In the genomic region with DNA sequence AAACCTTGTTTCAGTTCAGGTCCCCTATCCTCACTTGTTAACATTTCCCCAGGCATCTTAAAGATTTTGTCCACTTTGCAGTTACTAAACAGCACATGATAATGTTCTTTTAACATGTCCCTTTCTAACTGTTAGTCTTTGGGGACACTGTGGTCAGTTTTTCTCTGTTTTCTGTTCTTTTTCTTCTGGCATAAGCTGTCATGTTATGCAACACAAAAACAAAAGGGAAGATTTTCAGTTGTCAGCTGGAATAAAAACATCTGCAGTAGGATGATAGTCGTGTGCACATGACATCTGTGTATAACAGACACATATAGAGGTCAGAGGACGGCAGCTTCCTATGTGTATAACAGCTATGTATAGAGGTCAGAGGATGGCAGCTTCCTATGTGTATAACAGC, we compare ENCODE assay signal across 19 mouse cellular contexts. TPM values are rescaled to one million over a fixed set of nuclear protein-coding genes. Genes with fewer than 3 reads are reported as not detected.
"Had no signal": no experiment of that assay in that cellular context is flagged by ENCODE, and none has a peak within 500 bp of the region (broad histone marks: within the 10 kb centered on the region; RNA-seq: fewer than 3 reads in every experiment).

No protein-coding gene starts in this region.

- H3K27me3 ChIP-seq: lung, embryonic 15.5 days; neural tube, embryonic 15.5 days had no signal

- ATAC-seq: midbrain, embryonic 16.5 days had no signal

- H3K9me3 ChIP-seq: lung, embryonic 15.5 days; midbrain, embryonic 10.5 days; midbrain, embryonic 12.5 days; neural tube, embryonic 13.5 days; neural tube, embryonic 15.5 days had no signal

- DNase-seq: lung, adult 18-20 months; lung, postnatal 4 days; midbrain, embryonic 14.5 days; retina, postnatal 1 day; right cerebral cortex, adult 18-20 months; right cerebral cortex, postnatal 25 days; right cerebral cortex, postnatal 4 days; spleen, adult 18-20 months; thymus, adult 18-20 months; thymus, postnatal 14 days; thymus, postnatal 36 days had no signal

- H3K4me2 ChIP-seq: lung, embryonic 15.5 days; midbrain, embryonic 12.5 days; neural tube, embryonic 13.5 days; neural tube, embryonic 15.5 days had no signal

- H3K36me3 ChIP-seq: lung, embryonic 15.5 days; midbrain, embryonic 10.5 days; midbrain, embryonic 12.5 days; neural tube, embryonic 13.5 days; neural tube, embryonic 15.5 days had no signal

- H3K9ac ChIP-seq: lung, embryonic 15.5 days; midbrain, embryonic 12.5 days; neural tube, embryonic 13.5 days; neural tube, embryonic 15.5 days had no signal

- H3K4me3 ChIP-seq: lung, embryonic 15.5 days; midbrain, embryonic 10.5 days; midbrain, embryonic 12.5 days; myocyte; neural tube, embryonic 13.5 days; neural tube, embryonic 15.5 days had no signal

- H3K27ac ChIP-seq: lung, embryonic 15.5 days; midbrain, embryonic 10.5 days; midbrain, embryonic 12.5 days; neural tube, embryonic 13.5 days; neural tube, embryonic 15.5 days had no signal

RNA-seq across cellular contexts. Expression of gene Plekhh2, which starts 5.8 kb away (rescaled TPM):
- total RNA-seq: megakaryocyte-erythroid progenitor cell, adult 5-6 weeks had no signal
